Mouse (Mus musculus) midbrain, embryonic 10.5 days (tissue): ENCODE results near the gene Mbnl2. TPM values are rescaled to one million over a fixed set of nuclear protein-coding genes. Genes with fewer than 3 reads are reported as not detected.

Source experiments
- DNase-seq: peaks from one replicate; pipeline ENCODE4 v3.0.0-alpha.2; 2017; ENCODE audit warnings: low spot score
- H3K27ac ChIP-seq: fragments of 300-500 bp; sonication (generic); replicated peaks from 2 replicates; pipeline ENCODE4 v1.5.1; 2016; ENCODE audit warnings: mild to moderate bottlenecking
- H3K27me3 ChIP-seq: fragments of 300-500 bp; sonication (generic); 2 replicates; pipeline ENCODE4 v1.6.1; 2016; ENCODE audit warnings: low read depth, mild to moderate bottlenecking; ENCODE audit not compliant: poor library complexity, severe bottlenecking
- H3K36me3 ChIP-seq: fragments of 300-500 bp; sonication (generic); 2 replicates; pipeline ENCODE4 v1.6.1; 2016; ENCODE audit warnings: mild to moderate bottlenecking, moderate library complexity
- H3K4me1 ChIP-seq: fragments of 300-500 bp; sonication (generic); 2 replicates; pipeline ENCODE4 v1.6.1; 2016
- H3K4me3 ChIP-seq: fragments of 300-500 bp; sonication (generic); 2 replicates; pipeline ENCODE4 v1.5.1; 2016; ENCODE audit warnings: mild to moderate bottlenecking, moderate library complexity
- H3K9me3 ChIP-seq: fragments of 300-500 bp; sonication (generic); replicated peaks from 2 replicates; pipeline ENCODE4 v1.6.1; 2016; ENCODE audit warnings: mild to moderate bottlenecking
- WGBS: fragments of 180-500 bp; shearing (Covaris S2); methylation state at CpG from one replicate; pipeline ENCODE4 v1.1.7; 2016; 5-methylcytosine and 5-hydroxymethylcytosine counted together
- polyA plus RNA-seq: library from polyadenylated mRNA; unstranded; fragments of >200 nt; fragmentation: Nextera tagmentation; extraction: Ambion mirVana; gene quantifications from 2 replicates; pipeline ENCODE4 v1.2.1, GENCODE M21; 2016

Mbnl2 gene
- polyA plus RNA-seq, 1 experiment from 2014 or later, result 24.0 TPM

DNA sequence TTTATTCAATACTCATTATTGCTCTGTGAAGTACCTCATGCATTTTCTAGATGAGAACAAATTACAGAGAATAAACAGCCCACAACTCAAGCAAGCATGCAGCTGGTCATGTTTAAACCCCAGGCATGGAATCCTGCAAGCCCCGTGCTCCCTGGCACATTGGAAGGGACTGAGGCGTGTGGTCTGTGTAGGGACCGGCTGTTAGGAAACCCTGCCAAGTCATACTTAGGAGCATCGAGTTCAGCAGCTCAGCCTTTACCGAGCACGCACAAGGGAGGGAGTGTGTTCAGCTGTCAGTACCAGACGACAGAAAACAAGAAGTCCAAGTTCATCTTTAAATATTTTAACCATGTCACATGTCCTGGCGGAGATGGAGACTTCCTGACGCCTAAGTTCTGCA, 141.4 kb downstream of the Mbnl2 start:
- DNase-seq, result no peak
- no peaks in the 10 kb centered on the region for H3K27me3 ChIP-seq
- H3K36me3 ChIP-seq, result 0 out of 2 replicates have a peak, but pooled peaks cover 4% of the 10 kb centered on the region
- 91% methylated on average over 9 of the region's 9 CpGs for WGBS
- no peak overlapping the region for H3K27ac ChIP-seq
- no peaks in the 10 kb centered on the region for H3K9me3 ChIP-seq
- H3K4me3 ChIP-seq, result no peak overlapping the region
- H3K4me1 ChIP-seq, result no peaks in the 10 kb centered on the region

DNA sequence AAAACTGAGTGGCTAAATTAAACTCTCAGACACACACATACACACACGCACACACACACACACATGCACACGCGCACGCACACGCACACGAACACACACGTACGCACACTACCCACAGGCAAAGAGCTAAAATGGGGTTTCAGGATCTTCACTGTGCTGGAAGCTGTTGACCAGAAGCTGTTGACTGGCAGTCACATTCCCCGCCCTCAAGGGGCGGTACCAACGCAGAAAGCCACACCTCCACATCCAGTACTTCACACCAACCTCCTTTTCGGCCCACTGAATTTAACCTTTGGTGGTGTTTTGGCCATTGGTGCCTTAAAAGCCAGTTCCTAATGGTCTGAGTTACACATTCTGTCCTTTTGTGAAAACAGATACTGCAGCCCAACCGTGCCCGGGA, 143.5 kb downstream of the Mbnl2 start:
- WGBS, result 77% methylated on average over 14 of the region's 14 CpGs
- no peak for DNase-seq
- no peaks in the 10 kb centered on the region for H3K27me3 ChIP-seq
- H3K4me3 ChIP-seq, result no peak overlapping the region
- no peaks in the 10 kb centered on the region for H3K4me1 ChIP-seq
- H3K36me3 ChIP-seq, result peaks cover 8% of the 10 kb centered on the region; the same call in 1 of the 2 replicates
- H3K27ac ChIP-seq, result no peak overlapping the region
- no peaks in the 10 kb centered on the region for H3K9me3 ChIP-seq

- no peak overlapping the region for H3K4me3 ChIP-seq
- no peak for DNase-seq
- no peaks in the 10 kb centered on the region for H3K27me3 ChIP-seq
- no peaks in the 10 kb centered on the region for H3K4me1 ChIP-seq
- H3K27ac ChIP-seq, result no peak overlapping the region
- H3K36me3 ChIP-seq, result peaks cover 26% of the 10 kb centered on the region
- peaks cover 9% of the 10 kb centered on the region; the same call in 1 of the 2 replicates for H3K9me3 ChIP-seq
- 90% methylated on average over 5 of the region's 5 CpGs for WGBS
Measured at GRCm38 (mm10) chr14:120428497-120428896, 153.0 kb downstream of the Mbnl2 start.

- H3K36me3 ChIP-seq, result no peaks in the 10 kb centered on the region
- H3K27ac ChIP-seq, result no peak overlapping the region
- DNase-seq, result no peak
- H3K4me3 ChIP-seq, result no peak overlapping the region
- H3K9me3 ChIP-seq, result no peaks in the 10 kb centered on the region
- no peaks in the 10 kb centered on the region for H3K27me3 ChIP-seq
- no peaks in the 10 kb centered on the region for H3K4me1 ChIP-seq
Measured at GRCm38 (mm10) chr14:120432773-120433172, 157.3 kb downstream of the Mbnl2 start.

DNA sequence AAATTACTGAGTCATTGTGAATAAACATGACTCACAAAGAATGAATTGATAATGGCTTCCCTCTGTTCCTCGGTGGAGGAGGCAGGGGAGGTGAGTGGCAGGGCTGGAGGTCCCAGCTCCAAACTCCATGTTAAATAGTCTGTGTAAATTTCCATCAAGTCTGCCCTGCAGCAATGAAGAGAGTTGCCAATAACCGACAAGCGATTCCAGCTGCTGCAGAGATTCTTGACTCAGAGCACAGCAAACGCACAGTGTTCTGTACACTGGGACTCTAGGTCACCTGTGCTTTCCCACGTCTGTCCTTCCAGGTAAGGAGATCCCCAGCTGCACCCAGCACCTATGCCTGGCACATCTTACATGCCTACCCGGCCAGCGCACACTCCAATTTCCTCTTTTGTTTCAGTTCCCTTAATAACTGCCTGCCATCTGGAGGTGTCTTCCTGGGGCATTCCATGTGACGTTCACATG, 158.5 kb downstream of the Mbnl2 start:
- no peaks in the 10 kb centered on the region for H3K36me3 ChIP-seq
- DNase-seq, result no peak
- H3K4me1 ChIP-seq, result no peaks in the 10 kb centered on the region
- no peaks in the 10 kb centered on the region for H3K27me3 ChIP-seq
- WGBS, result 86% methylated on average over 8 of the region's 8 CpGs
- H3K4me3 ChIP-seq, result no peak overlapping the region
- H3K27ac ChIP-seq, result no peak overlapping the region
- no peaks in the 10 kb centered on the region for H3K9me3 ChIP-seq

DNA sequence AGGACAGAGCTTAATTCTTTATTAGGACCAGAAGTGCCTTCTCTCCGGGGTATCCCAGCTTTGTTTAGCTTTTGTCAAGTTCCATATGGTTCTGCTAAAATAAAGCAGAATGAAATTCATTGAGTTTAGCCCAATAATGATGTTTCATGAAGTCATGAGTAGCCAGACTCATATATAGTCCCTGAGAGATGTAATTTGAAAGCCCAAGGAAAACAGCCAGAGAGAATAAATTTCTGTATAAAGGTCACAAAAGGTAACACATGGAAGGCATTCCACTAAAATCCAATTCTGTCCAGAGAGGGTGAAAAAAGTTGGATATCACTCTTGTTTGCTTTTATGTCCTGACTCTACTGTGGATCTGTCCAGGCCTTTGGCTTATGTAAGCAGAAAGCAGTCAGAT, 159.4 kb downstream of the Mbnl2 start:
- H3K27me3 ChIP-seq, result no peaks in the 10 kb centered on the region
- no peak for DNase-seq

GRCm38 (mm10) chr14:120440716-120441115, 165.2 kb downstream of the Mbnl2 start:
- H3K4me3 ChIP-seq, result no peak overlapping the region
- H3K4me1 ChIP-seq, result no peaks in the 10 kb centered on the region
- H3K27ac ChIP-seq, result no peak overlapping the region
- no peak for DNase-seq
- no peaks in the 10 kb centered on the region for H3K27me3 ChIP-seq
- H3K9me3 ChIP-seq, result no peaks in the 10 kb centered on the region
- H3K36me3 ChIP-seq, result no peaks in the 10 kb centered on the region

More for the DNA sequence above, 159.4 kb downstream of the Mbnl2 start:
- H3K4me1 ChIP-seq, result no peaks in the 10 kb centered on the region
- 72% methylated on average over 1 of the region's 1 CpGs for WGBS
- H3K9me3 ChIP-seq, result no peaks in the 10 kb centered on the region
- no peak overlapping the region for H3K27ac ChIP-seq
- H3K36me3 ChIP-seq, result no peaks in the 10 kb centered on the region
- no peak overlapping the region for H3K4me3 ChIP-seq

GRCm38 (mm10) chr14:120441256-120441655, 165.8 kb downstream of the Mbnl2 start:
- Histone ChIP-seq H3K4me3 (no peak overlapping the region), H3K27ac (no peak overlapping the region), H3K9me3 (no peaks in the 10 kb centered on the region), H3K27me3 (no peaks in the 10 kb centered on the region), H3K4me1 (no peaks in the 10 kb centered on the region), H3K36me3 (no peaks in the 10 kb centered on the region)
- 81% methylated on average over 4 of the region's 4 CpGs for WGBS
- DNase-seq, result no peak

DNA sequence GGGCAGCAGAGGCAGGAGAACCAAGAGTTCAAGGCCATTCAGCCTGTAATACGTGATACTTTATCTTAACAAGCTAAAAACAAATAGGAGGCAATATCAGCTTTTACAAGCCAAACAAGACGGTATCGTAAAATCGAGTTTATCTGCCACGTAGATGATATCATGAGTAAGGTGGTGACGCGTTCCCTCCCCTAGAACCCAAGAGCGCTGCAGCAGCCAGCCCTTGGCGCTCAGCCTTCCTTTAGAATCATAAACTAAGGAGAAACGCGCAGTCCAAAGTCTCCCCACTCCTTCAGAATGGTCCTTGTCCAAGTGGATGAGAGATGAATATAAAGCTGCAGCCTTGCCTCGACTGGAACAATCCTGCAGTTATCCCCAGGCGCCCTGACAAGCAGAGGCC, 166.4 kb downstream of the Mbnl2 start:
- Histone ChIP-seq H3K27ac (no peak overlapping the region), H3K36me3 (no peaks in the 10 kb centered on the region), H3K4me3 (no peak overlapping the region), H3K9me3 (no peaks in the 10 kb centered on the region), H3K27me3 (no peaks in the 10 kb centered on the region), H3K4me1 (no peaks in the 10 kb centered on the region)
- 90% methylated on average over 13 of the region's 13 CpGs for WGBS
- no peak for DNase-seq

DNA sequence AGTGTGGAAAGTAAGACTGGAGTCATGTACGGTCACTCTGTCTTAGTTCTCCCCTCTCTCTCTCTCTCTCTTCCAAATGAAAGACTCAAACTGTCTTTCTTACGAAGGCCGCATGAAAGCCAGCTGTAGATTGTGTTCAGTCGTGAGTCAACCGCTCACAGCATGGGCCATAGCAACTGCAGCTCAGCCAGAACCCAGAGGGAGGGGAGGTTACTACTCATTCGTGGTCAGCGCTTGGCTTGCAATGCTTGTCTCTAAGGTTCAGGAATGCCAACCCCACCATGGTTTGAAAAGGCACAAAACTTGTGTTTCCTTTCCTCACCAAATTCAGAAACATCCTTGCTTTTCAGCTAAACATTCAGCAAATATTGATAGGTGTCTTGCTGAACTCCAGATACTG, 178.8 kb downstream of the Mbnl2 start:
- no peaks in the 10 kb centered on the region; the same call in 1 of the 2 replicates for H3K9me3 ChIP-seq
- no peaks in the 10 kb centered on the region for H3K4me1 ChIP-seq
- H3K4me3 ChIP-seq, result no peak overlapping the region
- no peak overlapping the region for H3K27ac ChIP-seq
- H3K36me3 ChIP-seq, result no peaks in the 10 kb centered on the region
- no peaks in the 10 kb centered on the region for H3K27me3 ChIP-seq
- no peak for DNase-seq
- WGBS, result 75% methylated on average over 7 of the region's 7 CpGs

DNA sequence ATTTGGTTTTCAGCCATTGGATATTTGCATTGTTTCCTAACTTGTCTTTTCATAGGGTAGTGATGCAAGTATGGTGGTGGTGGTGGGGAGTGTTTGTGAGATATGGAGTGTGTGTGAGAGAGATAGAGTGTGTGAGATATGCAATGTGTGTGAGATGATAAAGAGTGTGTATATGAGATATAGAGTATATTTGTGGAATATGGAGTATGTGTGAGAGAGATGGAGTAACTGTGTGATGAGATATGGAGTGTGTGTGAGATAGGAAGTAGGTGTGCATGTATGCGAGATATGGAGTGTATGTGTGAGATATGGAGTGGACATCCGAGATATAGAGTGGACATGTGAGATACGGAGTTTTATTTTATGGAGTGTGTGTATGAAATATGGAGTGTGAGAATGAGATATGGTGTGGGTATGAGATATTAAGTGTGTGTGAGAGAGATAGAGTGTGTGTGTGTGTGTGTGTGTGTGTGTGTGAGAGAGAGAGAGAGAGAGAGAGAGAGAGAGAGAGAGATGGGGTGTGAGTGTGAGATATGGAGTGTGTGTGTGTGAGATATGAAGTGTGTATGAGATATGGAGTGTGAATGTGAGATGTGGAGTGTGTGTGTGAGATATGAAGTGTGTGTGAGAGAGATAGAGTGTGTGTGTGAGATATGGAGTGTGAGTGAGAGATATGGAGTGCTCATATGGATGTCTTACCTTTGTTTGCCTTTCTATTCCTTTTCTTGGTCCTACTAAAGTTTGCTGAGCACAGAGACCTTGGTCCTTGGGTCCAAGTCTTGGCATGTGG, 188.7 kb downstream of the Mbnl2 start:
- Histone ChIP-seq H3K4me1 (no peaks in the 10 kb centered on the region), H3K27ac (no peak overlapping the region), H3K36me3 (no peaks in the 10 kb centered on the region), H3K4me3 (no peak overlapping the region), H3K27me3 (no peaks in the 10 kb centered on the region), H3K9me3 (no peaks in the 10 kb centered on the region)
- 93% methylated on average over 3 of the region's 3 CpGs for WGBS
- DNase-seq, result no peak

- Histone ChIP-seq H3K9me3 (no peaks in the 10 kb centered on the region), H3K27ac (no peak overlapping the region), H3K4me1 (no peaks in the 10 kb centered on the region), H3K4me3 (no peak overlapping the region), H3K27me3 (no peaks in the 10 kb centered on the region), H3K36me3 (no peaks in the 10 kb centered on the region)
- no peak for DNase-seq
- WGBS, result 84% methylated on average over 4 of the region's 4 CpGs
Measured at GRCm38 (mm10) chr14:120466816-120467215, 191.3 kb downstream of the Mbnl2 start.

DNA sequence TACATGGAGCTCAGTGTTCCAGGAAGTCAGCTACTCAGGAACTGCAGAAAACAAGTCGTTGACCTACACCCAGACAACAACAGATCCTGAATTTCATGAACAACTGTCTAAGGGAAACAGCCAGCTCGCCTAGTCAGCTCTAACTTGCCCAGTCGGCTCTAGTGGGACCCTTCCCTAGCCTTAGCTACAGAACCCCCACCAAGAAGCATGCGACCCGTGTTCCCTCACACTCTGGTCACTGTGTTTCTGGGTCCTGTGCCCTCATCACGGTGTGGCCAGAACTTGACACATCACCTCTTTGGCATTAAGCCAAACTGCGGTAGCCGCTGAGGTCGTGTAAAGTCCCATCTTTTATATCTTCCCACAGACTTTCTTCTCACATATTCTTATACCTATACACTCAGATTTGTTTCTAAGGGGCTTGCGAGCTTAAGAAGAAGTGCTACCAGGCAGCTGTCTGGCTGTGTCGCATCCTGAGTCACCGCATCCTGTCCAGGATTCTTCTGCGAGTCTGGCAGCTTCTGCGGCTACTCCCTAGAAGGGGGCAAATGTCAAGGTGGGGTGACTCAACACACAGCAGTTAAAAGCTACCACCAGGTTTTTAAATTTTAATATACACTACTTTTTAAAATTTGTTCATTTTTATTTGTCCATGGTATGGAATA, 193.8 kb downstream of the Mbnl2 start:
- DNase-seq, result no peak
- H3K9me3 ChIP-seq, result no peaks in the 10 kb centered on the region
- 90% methylated on average over 14 of the region's 14 CpGs for WGBS
- H3K27me3 ChIP-seq, result no peaks in the 10 kb centered on the region
- H3K4me1 ChIP-seq, result no peaks in the 10 kb centered on the region
- H3K36me3 ChIP-seq, result no peaks in the 10 kb centered on the region
- no peak overlapping the region for H3K4me3 ChIP-seq
- no peak overlapping the region for H3K27ac ChIP-seq
